Mouse (Mus musculus) liver, adult (tissue): ENCODE measurements around the gene Cdx2.

Source experiments
- GATA4 ChIP-seq: IDR thresholded peaks from 2 replicates; pipeline ENCODE4 v1.6.1; 2014; ENCODE audit warnings: mild to moderate bottlenecking, low read length; ENCODE audit not compliant: insufficient replicate concordance

Gene Cdx2

DNA sequence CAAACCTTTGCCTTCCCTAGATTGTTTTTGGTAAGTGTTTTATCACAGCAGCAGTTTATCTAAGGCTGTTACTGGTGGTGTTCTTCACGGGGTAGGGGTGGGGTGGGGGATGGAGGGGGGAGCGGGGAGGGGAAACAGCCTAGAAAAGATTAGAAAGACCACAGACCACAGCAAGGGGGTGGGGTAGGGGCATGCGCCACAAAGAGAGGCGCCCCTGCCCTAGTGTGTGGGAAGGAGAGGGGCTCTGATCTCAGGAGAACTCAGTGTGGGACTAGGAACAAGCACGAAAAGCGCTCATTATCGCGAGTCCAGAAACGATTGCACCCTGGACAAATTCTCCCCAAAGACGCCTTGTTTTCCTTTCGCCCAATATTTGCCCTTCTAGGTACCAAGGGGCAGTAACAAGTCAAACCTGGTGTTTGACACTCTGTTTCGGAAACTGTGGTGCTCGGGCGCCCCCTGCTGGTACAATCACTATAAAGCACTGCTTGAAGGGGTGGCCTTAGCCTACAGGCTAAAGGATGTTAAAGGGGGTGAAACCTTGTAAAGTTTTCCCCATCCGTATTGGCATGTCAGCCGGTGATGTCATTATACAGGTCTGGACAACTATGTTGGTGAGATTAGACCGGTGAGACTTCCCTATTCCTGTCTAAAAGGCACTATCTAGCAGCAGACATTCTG is 16.3 kb upstream of the Cdx2 start:
- TF ChIP-seq GATA4: no peak

DNA sequence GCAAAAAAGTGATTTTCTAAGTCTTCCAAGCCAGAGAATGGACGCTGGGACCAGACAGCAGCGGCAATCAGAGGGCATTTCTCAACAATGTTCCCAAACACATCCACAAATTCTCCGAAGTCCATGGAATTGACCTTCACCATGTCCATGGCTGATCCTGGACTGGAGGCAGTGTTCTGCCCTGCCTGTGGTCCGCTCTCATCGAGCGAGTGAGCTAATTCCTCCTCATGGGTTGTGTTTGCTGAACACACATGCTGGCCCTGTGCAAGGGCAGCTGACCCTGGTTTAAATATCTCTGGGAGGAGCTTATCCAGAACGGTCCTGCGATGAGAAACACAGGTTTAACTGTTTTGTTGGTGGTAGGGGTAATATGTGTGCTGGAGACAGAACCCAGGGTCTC is 15.1 kb upstream of the Cdx2 start, which contains the start of gene Urad:
Gene Urad (minus strand): TSS at position 258 of the 400 bp plus-strand sequence.
- no peak for TF ChIP-seq GATA4

DNA sequence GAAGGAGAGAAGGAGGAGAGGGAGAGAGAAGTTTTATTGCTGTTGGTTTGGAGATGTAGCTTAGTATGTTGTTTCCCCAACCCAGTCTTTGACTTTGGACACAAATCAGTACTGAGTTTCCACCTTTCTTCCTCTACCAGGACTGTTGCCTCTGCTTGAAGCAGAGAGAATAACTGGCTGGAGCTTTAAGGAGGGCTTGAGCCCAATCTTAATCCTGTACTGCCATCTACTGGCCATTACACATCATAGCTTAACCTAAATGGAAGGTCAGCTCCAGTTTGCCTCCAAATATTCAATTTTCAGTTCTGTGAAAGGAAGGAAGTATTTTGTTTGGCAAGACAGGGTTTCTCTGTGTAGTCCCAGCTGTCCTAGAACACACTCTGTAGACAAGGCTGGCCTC is 12.6 kb upstream of the Cdx2 start:
- TF ChIP-seq GATA4: no peak

DNA sequence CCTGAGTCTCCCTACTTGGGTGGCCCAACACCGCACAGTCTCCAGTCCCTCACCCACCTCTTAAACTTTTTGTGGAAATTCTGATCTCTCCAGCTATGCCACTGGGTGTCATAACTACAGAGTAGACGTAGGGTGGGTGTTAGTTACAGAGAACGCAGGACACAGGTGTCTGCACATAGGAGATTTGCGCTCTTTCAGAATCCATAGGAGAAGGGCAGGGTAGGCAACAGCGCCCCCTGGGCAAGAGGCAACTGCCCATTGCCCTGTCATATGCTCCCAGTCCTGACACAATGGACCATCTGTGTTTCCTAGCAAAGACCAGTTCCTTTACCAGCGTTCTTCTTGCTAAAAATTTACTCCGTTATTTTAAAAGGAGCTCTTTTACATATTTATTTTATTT is 10.9 kb upstream of the Cdx2 start:
- TF ChIP-seq GATA4: no peak

DNA sequence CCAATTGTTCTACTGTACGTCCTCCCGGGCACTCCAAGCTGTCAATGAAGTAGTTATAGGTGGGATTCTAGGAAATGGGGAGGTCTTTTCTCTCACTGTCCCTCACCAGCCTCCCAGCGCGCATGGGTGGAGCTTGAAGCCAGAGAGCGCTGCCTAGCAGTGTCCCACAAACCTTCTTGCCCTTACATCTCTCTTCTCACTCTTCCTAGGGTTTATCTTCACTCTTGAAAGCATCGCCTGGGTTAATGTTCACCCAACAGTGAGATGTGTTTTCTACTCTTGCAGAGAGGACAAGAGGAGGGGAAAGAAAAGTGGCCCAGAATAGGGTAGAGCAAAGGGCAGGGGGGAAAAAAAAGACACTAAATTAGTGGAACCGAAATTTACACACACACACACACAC is 10.3 kb upstream of the Cdx2 start:
- no peak for TF ChIP-seq GATA4

DNA sequence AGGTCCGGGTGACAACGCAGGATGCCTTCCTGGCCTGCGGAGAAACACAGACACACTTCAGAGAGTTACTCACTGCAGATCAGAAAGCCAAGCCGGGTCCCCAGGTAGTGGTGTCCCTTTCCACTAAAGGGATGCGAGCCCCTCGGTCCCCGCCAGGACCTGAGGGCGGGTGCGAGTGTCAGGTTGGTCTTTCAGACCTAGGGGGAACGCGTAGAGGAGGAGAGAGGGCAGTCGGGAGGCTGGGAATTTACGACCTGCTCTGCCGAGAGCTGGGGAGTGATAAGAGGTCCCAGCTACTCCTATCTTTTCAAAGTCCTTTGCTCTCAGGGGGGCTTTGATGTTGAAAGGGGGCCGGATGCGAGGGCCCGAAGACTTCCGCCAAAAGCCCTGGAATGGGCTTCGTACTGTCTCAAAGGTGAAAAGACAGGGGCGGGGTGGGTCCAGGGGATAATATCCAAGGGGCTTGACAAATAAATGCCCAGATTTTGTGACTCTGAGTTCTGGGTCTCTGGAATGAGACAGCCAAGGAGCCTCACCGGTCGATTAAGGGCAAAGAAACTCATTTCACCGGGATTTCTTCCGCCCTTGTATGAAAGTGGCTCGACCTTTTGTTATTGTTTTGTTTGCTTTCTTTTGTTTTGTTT is 8.5 kb upstream of the Cdx2 start:
- no peak for TF ChIP-seq GATA4

DNA sequence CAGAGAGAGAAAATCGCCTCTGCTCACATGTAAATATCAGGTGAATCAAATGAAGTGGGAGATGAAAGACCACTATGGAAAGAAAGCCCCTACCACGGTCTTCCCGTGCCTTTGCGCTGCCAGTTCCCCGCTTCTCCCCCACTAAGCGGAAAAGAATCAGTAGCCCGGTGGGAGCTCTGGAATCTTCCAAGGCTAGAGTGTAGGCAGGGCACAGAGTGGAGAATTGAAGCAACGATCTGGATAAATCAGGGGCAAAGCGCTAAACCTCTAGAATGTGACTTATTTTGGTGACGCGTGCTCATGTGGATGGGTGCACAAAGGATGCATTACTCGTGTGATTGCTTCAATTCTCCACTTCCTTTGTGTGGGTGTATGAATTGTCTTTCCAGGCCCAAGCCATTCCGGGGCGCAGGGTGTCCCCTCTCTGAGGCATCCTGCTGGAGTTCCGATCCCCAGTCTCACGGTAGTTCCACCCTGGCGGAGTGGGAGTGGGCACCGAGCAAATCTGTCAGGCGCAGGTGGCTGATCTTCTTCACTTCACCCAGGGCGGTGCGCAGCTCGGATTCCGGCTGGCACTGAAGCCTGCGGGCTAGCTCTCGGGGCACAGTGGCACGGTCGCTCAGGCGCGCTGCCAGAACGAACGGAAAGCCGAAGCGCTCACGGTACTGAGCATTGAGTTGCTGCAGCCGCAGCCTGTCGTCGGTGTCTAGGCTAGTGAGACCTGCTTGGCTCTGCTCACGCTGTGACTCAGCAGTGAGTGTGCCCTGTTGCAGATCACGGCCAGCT is 7.8 kb upstream of the Cdx2 start:
- TF ChIP-seq GATA4: no peak

DNA sequence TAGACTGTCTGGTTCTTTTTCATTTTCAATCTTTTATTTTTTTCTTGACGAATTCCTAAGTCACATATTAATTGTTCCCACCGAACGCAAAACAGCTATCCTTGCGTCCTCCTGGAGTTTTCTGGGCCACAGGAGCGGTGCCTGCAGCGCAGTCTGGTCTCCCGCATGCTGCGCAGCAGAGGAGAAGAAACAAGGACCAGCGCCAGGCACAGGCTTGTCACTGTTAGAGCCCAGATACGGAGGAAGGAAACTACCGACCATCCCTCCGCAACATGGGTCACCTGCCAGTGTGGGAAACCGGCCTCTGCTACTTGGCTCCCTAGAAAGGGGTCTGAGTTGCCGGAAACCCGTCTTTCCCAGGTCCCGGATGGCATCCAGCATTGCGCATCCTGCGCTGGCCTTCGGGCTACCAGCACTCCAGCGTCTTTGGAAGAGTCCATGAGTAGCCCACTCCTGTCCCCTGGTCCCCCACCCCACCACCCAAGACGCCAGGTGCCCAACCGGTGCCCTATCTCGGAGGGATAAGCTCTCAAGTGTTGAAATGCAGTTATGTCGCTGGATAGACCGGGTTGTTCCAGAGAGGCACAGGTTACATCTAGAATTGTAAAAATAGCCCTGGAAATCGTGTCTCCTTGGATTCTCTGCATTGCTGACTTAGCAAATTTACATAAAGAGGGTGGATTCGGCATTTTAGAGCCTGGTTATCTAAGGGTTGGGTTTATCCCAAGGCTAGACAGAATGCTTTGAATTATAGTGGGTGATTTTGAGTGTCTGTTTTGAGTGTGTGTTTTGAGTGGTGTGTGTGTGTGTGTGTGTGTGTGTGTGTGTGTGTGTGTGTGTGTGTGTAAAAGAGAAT is 6.0 kb upstream of the Cdx2 start:
- no peak for TF ChIP-seq GATA4

DNA sequence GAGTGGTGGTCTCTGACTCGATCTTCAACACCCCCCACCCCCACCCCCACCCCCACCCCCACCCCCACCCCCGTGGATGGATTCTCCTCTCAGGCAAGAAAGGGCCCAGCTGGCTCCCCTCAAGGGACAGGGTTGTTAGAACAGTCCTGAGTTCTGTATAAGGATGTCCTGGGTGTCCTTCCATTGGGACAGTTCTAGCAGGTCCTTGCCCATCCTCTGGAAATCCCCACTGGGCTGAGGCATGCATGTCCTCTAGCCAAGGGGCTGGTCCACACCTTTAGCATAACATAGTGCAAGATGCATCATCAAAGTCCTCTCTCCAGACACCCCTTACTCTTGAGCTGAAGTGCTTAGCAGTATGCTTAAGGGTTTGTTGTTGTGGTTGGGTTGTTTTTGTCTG is 2.7 kb upstream of the Cdx2 start:
- no peak for TF ChIP-seq GATA4

DNA sequence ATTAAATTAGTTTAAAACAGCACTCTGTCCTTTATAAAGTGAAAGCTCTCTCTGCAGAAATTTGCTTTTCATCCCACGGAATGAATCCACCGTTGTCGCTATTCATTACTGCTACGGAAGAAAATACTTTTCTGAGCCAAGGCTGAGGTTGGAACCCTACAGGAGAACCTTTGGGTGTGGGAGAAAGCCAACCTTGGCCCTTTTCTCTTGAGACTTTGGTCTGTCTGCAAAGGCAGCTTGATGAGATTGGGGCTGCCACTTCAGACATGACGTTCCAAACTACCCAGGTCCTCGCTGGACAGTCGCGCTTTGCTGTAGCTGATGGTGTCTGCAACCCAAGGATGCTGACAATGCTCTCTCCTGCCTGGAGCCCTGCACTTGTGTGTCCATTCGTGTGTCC is 1.4 kb upstream of the Cdx2 start:
- no peak for TF ChIP-seq GATA4

DNA sequence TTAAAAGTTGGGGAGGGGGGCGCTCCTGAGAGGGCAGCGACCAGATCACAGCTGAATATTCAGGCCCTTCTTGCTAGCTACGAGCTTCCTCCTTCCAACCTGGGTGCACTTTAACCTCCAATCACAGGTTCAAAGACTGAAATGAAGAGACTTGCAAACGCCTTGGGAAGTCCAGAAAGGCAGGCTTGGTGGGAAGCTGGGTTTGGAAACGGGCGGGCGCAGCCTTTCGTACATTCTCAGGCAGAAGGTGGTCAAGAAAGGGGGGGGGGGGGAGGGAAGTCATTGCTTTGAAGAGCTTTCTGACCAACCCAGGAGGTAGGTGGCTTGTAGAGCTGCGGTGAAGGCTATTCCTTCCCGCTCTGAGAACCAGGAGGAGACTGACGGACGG is 322 bp upstream of the Cdx2 start:
- no peak for TF ChIP-seq GATA4

DNA sequence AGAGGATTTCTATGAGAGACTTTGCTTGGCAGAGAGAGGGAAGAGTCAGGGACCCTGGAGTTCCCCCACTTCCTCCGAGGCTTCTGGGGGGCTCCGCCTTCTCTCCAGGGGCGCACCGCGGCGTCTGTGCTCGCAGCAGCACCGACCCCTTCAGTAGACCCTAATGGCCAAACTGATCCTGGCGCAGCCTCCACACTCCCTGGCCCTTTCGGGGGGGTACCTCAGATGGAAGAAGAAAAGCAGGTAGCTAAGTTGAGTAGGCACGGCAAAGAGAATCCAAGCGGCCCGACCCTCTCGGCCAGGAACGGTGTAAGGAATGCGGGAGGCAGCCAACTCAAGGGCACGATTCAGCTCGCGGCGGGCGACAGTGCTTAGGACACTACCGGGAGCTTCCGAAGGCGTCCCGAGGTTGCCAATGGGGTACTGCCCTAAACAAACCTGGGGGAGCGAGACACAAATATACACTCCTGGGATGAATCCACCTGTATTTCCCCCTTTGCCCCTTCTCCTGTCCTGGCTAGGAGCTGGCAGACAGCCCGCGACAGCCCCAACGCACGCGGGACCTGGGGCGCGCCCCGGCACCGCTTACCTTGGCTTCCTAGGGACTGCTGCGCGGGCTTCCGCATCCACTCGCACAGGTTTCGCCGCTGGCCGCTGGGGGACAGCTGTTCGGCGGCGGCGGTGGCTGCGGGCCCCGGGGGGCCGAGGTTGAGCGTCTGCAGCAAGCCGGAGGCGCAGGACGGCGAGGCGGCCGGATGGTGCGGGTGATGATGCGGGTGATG is 1.0 kb downstream of the Cdx2 start:
- no peak for TF ChIP-seq GATA4

DNA sequence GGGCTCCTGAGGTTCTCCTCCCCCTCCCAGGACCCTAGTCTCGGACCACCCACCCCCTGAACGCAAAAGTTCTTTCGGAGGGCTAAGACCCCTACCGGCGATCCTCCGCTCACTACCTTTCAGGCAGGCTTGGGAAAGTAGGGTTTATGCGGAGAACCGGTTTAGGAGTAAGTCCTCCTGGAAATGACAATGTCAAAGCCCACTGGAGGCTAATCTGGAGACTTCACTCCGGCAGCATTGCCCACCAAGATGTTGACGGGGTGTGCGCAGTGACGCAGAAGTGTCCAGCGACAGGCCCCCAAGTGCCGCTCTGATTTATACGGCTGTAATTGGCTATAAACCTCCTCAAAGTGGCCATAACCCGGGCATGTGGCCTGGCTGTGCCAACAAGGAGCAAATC is 1.9 kb downstream of the Cdx2 start:
- TF ChIP-seq GATA4: no peak
